Mouse (Mus musculus) testis, adult 2 months (tissue): ENCODE data around the gene 6030468B19Rik.

ENCODE experiments used
- CTCF ChIP-seq: fragments of 200-500 bp; IDR thresholded peaks from 2 replicates; pipeline ENCODE4 v1.5.1; 2012; ENCODE audit warnings: low read depth, mild to moderate bottlenecking, inconsistent platforms, low read length, moderate library complexity; ENCODE audit not compliant: control insufficient read depth, insufficient read depth, insufficient replicate concordance
- POLR2A ChIP-seq: fragments of 200-500 bp; IDR thresholded peaks from 2 replicates; pipeline ENCODE4 v1.6.1; 2012; ENCODE audit warnings: low read depth, mild to moderate bottlenecking, inconsistent platforms, low read length, moderate library complexity; ENCODE audit not compliant: control insufficient read depth

GRCm38 (mm10) chr11:117762246-117762645 lies 35.2 kb upstream of the 6030468B19Rik start:
- TF ChIP-seq CTCF (no peak), POLR2A (no peak)
